Comparison of ENCODE assay signal across 16 mouse cellular contexts in genomic region chr9:27086256-27086655, GRCm38 (mm10).
"Had no signal": no experiment of that assay in that cellular context is flagged by ENCODE, and none has a peak within 500 bp of the region (broad histone marks: within the 10 kb centered on the region; RNA-seq: fewer than 3 reads in every experiment).

No protein-coding gene starts in this region.

- H3K4me1 ChIP-seq: neural tube, embryonic 13.5 days; neural tube, embryonic 15.5 days; stomach, embryonic 15.5 days had no signal

- H3K4me3 ChIP-seq: neural tube, embryonic 13.5 days; neural tube, embryonic 15.5 days; stomach, embryonic 15.5 days had no signal

- H3K27me3 ChIP-seq: neural tube, embryonic 13.5 days; neural tube, embryonic 15.5 days; stomach, embryonic 15.5 days had no signal

- DNase-seq: retina, postnatal 1 day; right cerebral cortex, adult 18-20 months; right cerebral cortex, postnatal 14 days; right cerebral cortex, postnatal 25 days; right cerebral cortex, postnatal 4 days; spleen, adult 18-20 months; thymus, adult 18-20 months; thymus, adult 2 months; thymus, postnatal 14 days; thymus, postnatal 25 days; thymus, postnatal 36 days; thymus, postnatal 4 days had no signal

- H3K9me3 ChIP-seq: neural tube, embryonic 13.5 days; neural tube, embryonic 15.5 days; stomach, embryonic 15.5 days had no signal

- H3K27ac ChIP-seq: neural tube, embryonic 13.5 days; neural tube, embryonic 15.5 days; stomach, embryonic 15.5 days; stomach, postnatal 0 days had no signal
